Mouse (Mus musculus) adrenal gland, postnatal 10 days (tissue): ENCODE measurements at regions not wholly inside any gene's neighbourhood (a gene's known extent, or its start where the extent isn't known, plus 50 kb on each side); places are given as distances from the start of the nearest gene placed in this dataset.
A peak's percentile ranks its signal among the peaks of the same experiment; 100 is the strongest.

Experiments
- DNase-seq: peaks from one replicate; pipeline ENCODE4 v3.0.0; 2021; ENCODE audit warnings: mixed read lengths

DNA sequence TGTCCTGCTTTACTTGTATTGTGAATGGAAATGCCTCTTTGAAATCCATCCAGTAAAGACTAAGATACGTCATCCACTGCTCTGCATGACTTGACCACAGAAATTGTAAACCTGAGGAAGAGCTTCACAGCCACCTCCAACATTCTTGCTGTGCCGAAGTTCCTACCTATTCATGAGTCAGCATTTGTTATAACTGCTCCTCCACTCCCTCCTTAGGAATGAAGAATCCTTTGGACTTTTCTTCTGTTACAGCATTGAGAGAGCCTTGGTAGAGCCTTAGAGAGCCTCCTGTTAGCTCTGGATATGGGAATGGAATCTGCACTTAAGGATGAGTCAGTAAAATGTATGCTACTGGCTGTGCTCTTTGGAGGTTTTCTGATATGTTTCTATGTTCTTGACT lies 750.5 kb upstream of the Gcfc2 start:
- no peak for DNase-seq

GRCm38 (mm10) chr6:81190218-81190617 lies 733.3 kb upstream of the Gcfc2 start:
- no peak for DNase-seq

GRCm38 (mm10) chr6:81210521-81210920 lies 712.9 kb upstream of the Gcfc2 start:
- DNase-seq = no peak

DNA sequence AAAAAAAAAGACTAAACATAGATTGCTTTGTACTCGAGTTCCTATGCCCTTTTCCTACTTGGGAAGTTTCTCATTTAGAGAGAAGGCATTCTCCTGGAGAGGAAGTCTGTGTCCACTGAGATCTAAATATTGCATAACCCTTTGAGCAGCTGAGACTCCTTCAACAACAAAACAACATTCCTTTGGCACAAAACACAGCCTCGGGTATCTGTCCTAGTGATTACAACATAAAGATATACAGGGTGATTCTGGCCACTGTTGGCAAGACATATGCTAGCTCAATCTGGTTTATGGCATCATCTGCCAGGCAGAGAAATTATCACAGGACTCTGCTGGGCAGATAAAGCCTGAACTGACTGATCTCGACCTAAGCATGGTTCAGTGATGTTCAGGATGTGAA lies 692.7 kb upstream of the Gcfc2 start:
- no peak for DNase-seq

DNA sequence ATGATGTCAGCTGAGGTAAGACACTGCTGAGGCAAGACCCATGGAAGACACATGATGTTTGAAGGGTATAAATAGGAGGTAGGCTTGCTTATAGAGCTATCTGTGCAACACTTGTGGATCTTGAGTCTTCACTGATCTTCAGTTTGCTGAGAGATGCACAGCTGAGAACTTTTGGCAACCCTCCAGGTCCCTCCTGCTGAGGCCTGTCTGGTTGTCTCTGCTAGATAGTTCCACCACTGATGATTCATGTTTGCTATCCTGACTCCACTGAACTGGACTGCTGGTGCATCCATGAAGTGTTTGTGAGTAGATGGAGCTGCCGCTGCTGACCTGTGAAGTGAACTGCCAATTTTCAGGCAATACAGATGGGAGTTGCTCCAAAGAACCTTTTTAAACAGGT lies 663.6 kb upstream of the Gcfc2 start:
- DNase-seq = peak; percentile 5
